ENCODE assay signal across 8 mouse cellular contexts in genomic region chr17:25791320-25791842, GRCm38 (mm10). TPM values are rescaled to one million over a fixed set of nuclear protein-coding genes. Genes with fewer than 3 reads are reported as not detected.
A peak's percentile ranks its signal among the peaks of the same experiment; 100 is the strongest.
DNase-seq lines count a peak whose midpoint lies in the region; ATAC-seq and TF ChIP-seq lines count a peak whose summit lies in the region.

No protein-coding gene starts in this region.

- no peaks in the 10 kb centered on the region for H3K36me3 ChIP-seq in thymus, adult 2 months (ENCODE audit: control insufficient read depth, insufficient read depth, low read length)
- H3K36me3 ChIP-seq in liver, embryonic 11.5 days (ENCODE audit: control insufficient read depth, insufficient read depth, low read length), result no peaks in the 10 kb centered on the region; the same call in 1 of the 2 replicates
- H3K36me3 ChIP-seq in stomach, embryonic 16.5 days (ENCODE audit: control insufficient read depth, insufficient read depth, low read length), result 0 out of 2 replicates have a peak, but pooled peaks cover 5% of the 10 kb centered on the region

- TF ChIP-seq POLR2A in thymus, adult 2 months (IDR thresholded peaks at IDR 0.05; ENCODE audit: control insufficient read depth, extremely low read depth, insufficient read depth, low read length, poor library complexity), result no peak

- 27% methylated on average over 19 of the region's 19 CpGs for WGBS in thymus, adult 2 months
- WGBS in liver, embryonic 11.5 days, result 30% methylated on average over 19 of the region's 19 CpGs
- WGBS in stomach, embryonic 16.5 days, result 23% methylated on average over 19 of the region's 19 CpGs

- H3K4me2 ChIP-seq in liver, embryonic 11.5 days, result peak overlapping the region; percentile 82
- peak overlapping the region; percentile 96 for H3K4me2 ChIP-seq in stomach, embryonic 16.5 days (ENCODE audit: low read depth, low read length)

- peak overlapping the region; percentile 81 for H3K27ac ChIP-seq in thymus, adult 2 months (ENCODE audit: control insufficient read depth, insufficient read depth, low read length)
- peak overlapping the region; percentile 94 for H3K27ac ChIP-seq in liver, embryonic 11.5 days (ENCODE audit: low read depth, low read length)
- H3K27ac ChIP-seq in stomach, embryonic 16.5 days (ENCODE audit: low read length), result peak overlapping the region; percentile 98

- TF ChIP-seq CTCF in thymus, adult 2 months (IDR thresholded peaks at IDR 0.05; ENCODE audit: borderline replicate concordance, control insufficient read depth, extremely low read depth, insufficient read depth, low read length, poor library complexity), result no peak

- H3K4me3 ChIP-seq in thymus, adult 2 months (ENCODE audit: control insufficient read depth, insufficient read depth, low read length), result peak overlapping the region; percentile 57
- H3K4me3 ChIP-seq in liver, embryonic 11.5 days (ENCODE audit: low read depth, low read length), result peak overlapping the region; percentile 85
- peak overlapping the region; percentile 93 for H3K4me3 ChIP-seq in stomach, embryonic 16.5 days (replicated peaks; ENCODE audit: low read length)

- H3K9me3 ChIP-seq in liver, embryonic 11.5 days (ENCODE audit: control insufficient read depth, low read length), result no peaks in the 10 kb centered on the region
- no peaks in the 10 kb centered on the region for H3K9me3 ChIP-seq in stomach, embryonic 16.5 days (replicated peaks; ENCODE audit: control insufficient read depth, low read length)

- H3K27me3 ChIP-seq in thymus, adult 2 months (ENCODE audit: control insufficient read depth, insufficient read depth, low read length), result no peaks in the 10 kb centered on the region
- H3K27me3 ChIP-seq in liver, embryonic 11.5 days (replicated peaks; ENCODE audit: control insufficient read depth, insufficient read depth, low read length), result no peaks in the 10 kb centered on the region
- no peaks in the 10 kb centered on the region for H3K27me3 ChIP-seq in stomach, embryonic 16.5 days (ENCODE audit: control insufficient read depth, insufficient read depth, low read length)

- peak overlapping the region; percentile 81 for H3K9ac ChIP-seq in liver, embryonic 11.5 days (ENCODE audit: low read depth, low read length)
- peak overlapping the region; percentile 77 for H3K9ac ChIP-seq in stomach, embryonic 16.5 days (ENCODE audit: low read length)

- peaks cover 34% of the 10 kb centered on the region for H3K4me1 ChIP-seq in thymus, adult 2 months (replicated peaks; ENCODE audit: control insufficient read depth, insufficient read depth, low read length)
- peaks cover 28% of the 10 kb centered on the region for H3K4me1 ChIP-seq in liver, embryonic 11.5 days (replicated peaks; ENCODE audit: control insufficient read depth, insufficient read depth, low read length)
- H3K4me1 ChIP-seq in stomach, embryonic 16.5 days (ENCODE audit: control insufficient read depth, insufficient read depth, low read length), result peaks cover 36% of the 10 kb centered on the region

- DNase-seq in embryo, embryonic 10 days (ENCODE audit: low spot score), result peak; percentile 50
- no peak for DNase-seq in embryo, embryonic 10.5 days (ENCODE audit: low spot score)
- DNase-seq in thymus, adult 2 months, result no peak
- DNase-seq in thymus, postnatal 25 days, result no peak
- no peak for DNase-seq in liver, embryonic 11.5 days (ENCODE audit: low spot score)
- DNase-seq in urinary bladder, postnatal 25 days (ENCODE audit: low spot score), result no peak
- DNase-seq in ovary, postnatal 36 days (ENCODE audit: low spot score), result no peak

- ATAC-seq in liver, embryonic 11.5 days (replicated peaks; ENCODE audit: low FRiP score), result no peak; the same call in 1 of the 2 replicates
- ATAC-seq in stomach, embryonic 16.5 days (ENCODE audit: insufficient read depth, low FRiP score), result no peak

RNA-seq across cellular contexts. Expression of gene Fam173a, which starts 1.3 kb away (rescaled TPM):
- polyA plus RNA-seq in thymus, adult 2 months (2012; rRNA removed), result 141 and 162 TPM in 2 replicates
- polyA plus RNA-seq in liver, embryonic 11.5 days (2014; fragmentation: Nextera tagmentation; extraction: Ambion mirVana), result 83.7 and 83.8 TPM in 2 replicates
- polyA plus RNA-seq in stomach, embryonic 16.5 days (2015; fragmentation: Nextera tagmentation; extraction: Ambion mirVana), result 96.9 and 102 TPM in 2 replicates

RNA-seq across cellular contexts. Expression of gene AC134908.4, which starts 4.1 kb away (rescaled TPM):
- polyA plus RNA-seq in thymus, adult 2 months (2012; rRNA removed), result 1.1 TPM in 1 of 2 replicates, not detected in the other
- polyA plus RNA-seq in liver, embryonic 11.5 days (2014; fragmentation: Nextera tagmentation; extraction: Ambion mirVana), result not detected in 2 replicates
- polyA plus RNA-seq in stomach, embryonic 16.5 days (2015; fragmentation: Nextera tagmentation; extraction: Ambion mirVana), result 1.2 TPM in 1 of 2 replicates, not detected in the other

RNA-seq across cellular contexts. Expression of gene Ccdc78, which starts 5.0 kb away (rescaled TPM):
- polyA plus RNA-seq in thymus, adult 2 months (2012; rRNA removed), result 0.27 and 0.48 TPM in 2 replicates
- 0.25 and 0.33 TPM in 2 replicates for polyA plus RNA-seq in liver, embryonic 11.5 days (2014; fragmentation: Nextera tagmentation; extraction: Ambion mirVana)
- polyA plus RNA-seq in stomach, embryonic 16.5 days (2015; fragmentation: Nextera tagmentation; extraction: Ambion mirVana), result 0.12 TPM in 1 of 2 replicates, not detected in the other

RNA-seq across cellular contexts. Expression of gene Metrn, which starts 5.6 kb away (rescaled TPM):
- polyA plus RNA-seq in thymus, adult 2 months (2012; rRNA removed), result 171 and 243 TPM in 2 replicates
- 7.6 and 10.8 TPM in 2 replicates for polyA plus RNA-seq in liver, embryonic 11.5 days (2014; fragmentation: Nextera tagmentation; extraction: Ambion mirVana)
- 25.4 and 28.0 TPM in 2 replicates for polyA plus RNA-seq in stomach, embryonic 16.5 days (2015; fragmentation: Nextera tagmentation; extraction: Ambion mirVana)

RNA-seq across cellular contexts. Expression of gene Haghl, which starts 5.9 kb away (rescaled TPM):
- 73.9 and 80.3 TPM in 2 replicates for polyA plus RNA-seq in thymus, adult 2 months (2012; rRNA removed)
- polyA plus RNA-seq in liver, embryonic 11.5 days (2014; fragmentation: Nextera tagmentation; extraction: Ambion mirVana), result 22.7 and 25.0 TPM in 2 replicates
- polyA plus RNA-seq in stomach, embryonic 16.5 days (2015; fragmentation: Nextera tagmentation; extraction: Ambion mirVana), result 49.8 and 54.2 TPM in 2 replicates
